Mouse (Mus musculus): Measurements from ENCODE around the gene Zfp367. TPM values are rescaled to one million over a fixed set of nuclear protein-coding genes. Genes with fewer than 3 reads are reported as not detected.

The Zfp367 gene
- polyA plus RNA-seq (2015; fragmentation: Nextera tagmentation; extraction: Ambion mirVana), result 9.8 and 11.7 TPM in 2 replicates

GRCm38 (mm10) chr13:64153083-64153682, at the start of gene Zfp367:
Gene Zfp367 (minus strand): TSS chr13:64153202.
- Histone ChIP-seq H3K4me1 (ENCODE audit: insufficient read depth) (peaks cover 20% of the 10 kb centered on the region), H3K9ac (replicated peaks) (peak within 1 kb of the TSS; percentile 86), H3K4me2 (ENCODE audit: low read depth, low read length) (peak within 1 kb of the TSS; percentile 95), H3K9me3 (ENCODE audit: low read length) (no peaks in the 10 kb centered on the region), H3K4me3 (ENCODE audit: low read depth, low read length) (peak within 1 kb of the TSS; percentile 85), H3K27me3 (ENCODE audit: insufficient read depth, low read length) (no peaks in the 10 kb centered on the region), H3K27ac (ENCODE audit: low read depth) (peak within 1 kb of the TSS; percentile 93), H3K36me3 (replicated peaks; ENCODE audit: insufficient read depth, low read length) (no peaks in the 10 kb centered on the region)
- WGBS (ENCODE audit: insufficient replicate concordance), result under 1% methylated on average over 52 of the region's 56 CpGs
- ATAC-seq (peak; percentile 94), DNase-seq (peak; percentile 98)
- no peak for TF ChIP-seq CTCF (IDR thresholded peaks at IDR 0.05; ENCODE audit: low read depth)
- TF ChIP-seq EP300 (IDR thresholded peaks at IDR 0.05; ENCODE audit: low read depth), result peak; percentile 59

GRCm38 (mm10) chr13:64200911-64201310, 47.9 kb upstream of the Zfp367 start:
- H3K4me3 ChIP-seq (ENCODE audit: low read depth, low read length), result no peak overlapping the region
- no peak for ATAC-seq
- H3K27me3 ChIP-seq (ENCODE audit: insufficient read depth, low read length), result no peaks in the 10 kb centered on the region
- WGBS (ENCODE audit: insufficient replicate concordance), result 68% methylated on average over 4 of the region's 4 CpGs
- DNase-seq, result no peak
- H3K4me2 ChIP-seq (ENCODE audit: low read depth, low read length), result no peak overlapping the region
- no peak overlapping the region for H3K27ac ChIP-seq (ENCODE audit: low read depth)
- H3K9ac ChIP-seq (replicated peaks), result no peak overlapping the region
- TF ChIP-seq EP300 (IDR thresholded peaks at IDR 0.05; ENCODE audit: low read depth), result no peak
- no peaks in the 10 kb centered on the region for H3K4me1 ChIP-seq (ENCODE audit: insufficient read depth)
- H3K36me3 ChIP-seq (replicated peaks; ENCODE audit: insufficient read depth, low read length), result no peaks in the 10 kb centered on the region; the same call in 1 of the 2 replicates
- H3K9me3 ChIP-seq (ENCODE audit: low read length), result no peaks in the 10 kb centered on the region

- H3K4me3 ChIP-seq (ENCODE audit: low read depth, low read length), result no peak overlapping the region
- ATAC-seq (no peak), DNase-seq (no peak)
- H3K4me1 ChIP-seq (ENCODE audit: insufficient read depth), result no peaks in the 10 kb centered on the region
- H3K27me3 ChIP-seq (ENCODE audit: insufficient read depth, low read length), result no peaks in the 10 kb centered on the region
- H3K9ac ChIP-seq (replicated peaks), result no peak overlapping the region
- WGBS (ENCODE audit: insufficient replicate concordance), result 73% methylated on average over 4 of the region's 4 CpGs
- no peak overlapping the region for H3K27ac ChIP-seq (ENCODE audit: low read depth)
- H3K36me3 ChIP-seq (replicated peaks; ENCODE audit: insufficient read depth, low read length), result peaks cover 4% of the 10 kb centered on the region; the same call in 1 of the 2 replicates
- TF ChIP-seq EP300 (IDR thresholded peaks at IDR 0.05; ENCODE audit: low read depth), result no peak
- TF ChIP-seq CTCF (IDR thresholded peaks at IDR 0.05; ENCODE audit: low read depth), result no peak
- H3K4me2 ChIP-seq (ENCODE audit: low read depth, low read length), result no peak overlapping the region
- no peaks in the 10 kb centered on the region for H3K9me3 ChIP-seq (ENCODE audit: low read length)
Observed at GRCm38 (mm10) chr13:64198310-64198709, 45.3 kb upstream of the Zfp367 start.

- Histone ChIP-seq H3K4me2 (ENCODE audit: low read depth, low read length) (no peak overlapping the region), H3K4me3 (ENCODE audit: low read depth, low read length) (no peak overlapping the region), H3K27ac (ENCODE audit: low read depth) (no peak overlapping the region), H3K4me1 (ENCODE audit: insufficient read depth) (no peaks in the 10 kb centered on the region), H3K36me3 (replicated peaks; ENCODE audit: insufficient read depth, low read length) (peaks cover 4% of the 10 kb centered on the region; the same call in 1 of the 2 replicates), H3K9ac (replicated peaks) (no peak overlapping the region), H3K9me3 (ENCODE audit: low read length) (no peaks in the 10 kb centered on the region), H3K27me3 (ENCODE audit: insufficient read depth, low read length) (no peaks in the 10 kb centered on the region)
- DNase-seq (no peak), ATAC-seq (no peak)
- WGBS (ENCODE audit: insufficient replicate concordance), result 67% methylated on average over 6 of the region's 6 CpGs
- TF ChIP-seq EP300 (IDR thresholded peaks at IDR 0.05; ENCODE audit: low read depth), result no peak
- no peak for TF ChIP-seq CTCF (IDR thresholded peaks at IDR 0.05; ENCODE audit: low read depth)
Observed at GRCm38 (mm10) chr13:64197899-64198298, 44.9 kb upstream of the Zfp367 start.

- Histone ChIP-seq H3K27me3 (ENCODE audit: insufficient read depth, low read length) (no peaks in the 10 kb centered on the region), H3K36me3 (replicated peaks; ENCODE audit: insufficient read depth, low read length) (no peaks in the 10 kb centered on the region), H3K9me3 (ENCODE audit: low read length) (no peaks in the 10 kb centered on the region), H3K4me3 (ENCODE audit: low read depth, low read length) (no peak overlapping the region), H3K9ac (replicated peaks) (no peak overlapping the region), H3K4me2 (ENCODE audit: low read depth, low read length) (no peak overlapping the region), H3K4me1 (ENCODE audit: insufficient read depth) (no peaks in the 10 kb centered on the region), H3K27ac (ENCODE audit: low read depth) (no peak overlapping the region)
- TF ChIP-seq CTCF (IDR thresholded peaks at IDR 0.05; ENCODE audit: low read depth), result no peak
- TF ChIP-seq EP300 (IDR thresholded peaks at IDR 0.05; ENCODE audit: low read depth), result no peak
- DNase-seq (no peak), ATAC-seq (no peak)
Observed at GRCm38 (mm10) chr13:64187065-64187464, 34.1 kb upstream of the Zfp367 start.

GRCm38 (mm10) chr13:64186516-64186915, 33.5 kb upstream of the Zfp367 start:
- WGBS (ENCODE audit: insufficient replicate concordance), result 81% methylated on average over 4 of the region's 4 CpGs

More at GRCm38 (mm10) chr13:64186516-64186915, 33.5 kb upstream of the Zfp367 start:
- Histone ChIP-seq H3K27ac (ENCODE audit: low read depth) (no peak overlapping the region), H3K4me2 (ENCODE audit: low read depth, low read length) (no peak overlapping the region), H3K9ac (replicated peaks) (no peak overlapping the region), H3K4me1 (ENCODE audit: insufficient read depth) (no peaks in the 10 kb centered on the region), H3K4me3 (ENCODE audit: low read depth, low read length) (no peak overlapping the region), H3K27me3 (ENCODE audit: insufficient read depth, low read length) (no peaks in the 10 kb centered on the region), H3K9me3 (ENCODE audit: low read length) (no peaks in the 10 kb centered on the region), H3K36me3 (replicated peaks; ENCODE audit: insufficient read depth, low read length) (no peaks in the 10 kb centered on the region)
- DNase-seq, result no peak
- ATAC-seq, result no peak
- TF ChIP-seq EP300 (IDR thresholded peaks at IDR 0.05; ENCODE audit: low read depth) (no peak), CTCF (IDR thresholded peaks at IDR 0.05; ENCODE audit: low read depth) (no peak)

Data from liver, postnatal 0 days (tissue).